Mouse (Mus musculus) heart, embryonic 16.5 days (tissue): ENCODE results near the gene Ccdc9b. TPM values are rescaled to one million over a fixed set of nuclear protein-coding genes. Genes with fewer than 3 reads are reported as not detected.

Experiments
- ATAC-seq: fragments of 200-750 bp; cut with Nextera tagmentation; replicated peaks from 2 replicates; pipeline ENCODE4 v1.8.0; 2017; ENCODE audit warnings: moderate number of reproducible peaks; ENCODE audit not compliant: insufficient read depth, low FRiP score; ENCODE audit errors: extremely low read depth
- H3K27ac ChIP-seq: fragments of 300-500 bp; sonication (generic); 2 replicates; pipeline ENCODE4 v1.5.1; 2014; ENCODE audit warnings: mild to moderate bottlenecking, low read length, control low read depth, moderate library complexity
- H3K27me3 ChIP-seq: fragments of 300-500 bp; sonication (generic); 2 replicates; pipeline ENCODE4 v1.6.1; 2014; ENCODE audit warnings: low read length, mixed read lengths; ENCODE audit not compliant: control insufficient read depth, insufficient read depth
- H3K36me3 ChIP-seq: fragments of 300-500 bp; sonication (generic); 2 replicates; pipeline ENCODE4 v1.6.1; 2014; ENCODE audit not compliant: control insufficient read depth, insufficient read depth
- H3K4me1 ChIP-seq: fragments of 300-500 bp; sonication (generic); 2 replicates; pipeline ENCODE4 v1.6.1; 2014; ENCODE audit warnings: low read length, mixed read lengths; ENCODE audit not compliant: control insufficient read depth, insufficient read depth
- H3K4me2 ChIP-seq: fragments of 300-500 bp; sonication (generic); 2 replicates; pipeline ENCODE4 v1.6.1; 2014; ENCODE audit warnings: low read depth, mild to moderate bottlenecking, control low read depth, low read length
- H3K4me3 ChIP-seq: fragments of 300-500 bp; sonication (generic); 2 replicates; pipeline ENCODE4 v1.5.1; 2014; ENCODE audit warnings: mild to moderate bottlenecking, control low read depth, low read length
- H3K9ac ChIP-seq: fragments of 300-500 bp; sonication (generic); 2 replicates; pipeline ENCODE4 v1.6.1; 2014; ENCODE audit warnings: low read length, control low read depth
- H3K9me3 ChIP-seq: fragments of 300-500 bp; sonication (generic); replicated peaks from 2 replicates; pipeline ENCODE4 v1.6.1; 2016; ENCODE audit warnings: low read length; ENCODE audit not compliant: control insufficient read depth
- WGBS: fragments of 180-500 bp; shearing (Covaris S2); extraction: QIAGEN DNeasy Blood & Tissue Kit; methylation state at CpG from one replicate; pipeline ENCODE4 v1.1.7; 2014; 5-methylcytosine and 5-hydroxymethylcytosine counted together
- polyA plus RNA-seq: library from polyadenylated mRNA; unstranded; fragments of >200 nt; fragmentation: Nextera tagmentation; extraction: Ambion mirVana; gene quantifications from 2 replicates; pipeline ENCODE4 v1.2.1, GENCODE M21; 2015

Ccdc9b gene
- polyA plus RNA-seq, 1 experiment from 2014 or later = 2.0 TPM

DNA sequence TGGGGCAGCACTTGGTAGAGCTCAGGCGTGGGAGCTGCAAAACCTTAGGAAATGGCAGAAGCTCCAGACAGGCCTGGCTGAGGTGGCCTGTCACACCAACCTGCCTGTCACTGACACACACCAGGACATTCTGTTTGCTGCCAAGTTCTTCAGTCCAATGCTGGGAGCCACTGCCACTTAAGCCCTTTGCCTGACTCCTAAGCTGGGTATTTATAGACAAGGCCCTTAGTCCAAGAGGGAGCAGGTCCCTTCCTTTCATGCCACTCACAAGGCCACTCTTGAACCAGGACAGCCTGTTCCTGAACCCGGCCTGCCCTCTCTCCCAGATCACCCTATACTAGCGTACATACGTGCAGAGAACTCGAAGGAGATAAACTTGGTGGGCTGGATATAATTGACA is 45.8 kb downstream of the Ccdc9b start:
- peak overlapping the region; percentile 55 for H3K9ac ChIP-seq
- H3K4me2 ChIP-seq = no peak overlapping the region
- WGBS = 34% methylated on average over 5 of the region's 5 CpGs
- H3K4me1 ChIP-seq = peaks cover 26% of the 10 kb centered on the region
- H3K4me3 ChIP-seq = no peak overlapping the region
- H3K9me3 ChIP-seq = no peaks in the 10 kb centered on the region
- ATAC-seq = peak; percentile 94
- H3K27me3 ChIP-seq = peaks cover 3% of the 10 kb centered on the region; the same call in 1 of the 2 replicates
- peak overlapping the region; percentile 96 for H3K27ac ChIP-seq
- no peaks in the 10 kb centered on the region for H3K36me3 ChIP-seq

DNA sequence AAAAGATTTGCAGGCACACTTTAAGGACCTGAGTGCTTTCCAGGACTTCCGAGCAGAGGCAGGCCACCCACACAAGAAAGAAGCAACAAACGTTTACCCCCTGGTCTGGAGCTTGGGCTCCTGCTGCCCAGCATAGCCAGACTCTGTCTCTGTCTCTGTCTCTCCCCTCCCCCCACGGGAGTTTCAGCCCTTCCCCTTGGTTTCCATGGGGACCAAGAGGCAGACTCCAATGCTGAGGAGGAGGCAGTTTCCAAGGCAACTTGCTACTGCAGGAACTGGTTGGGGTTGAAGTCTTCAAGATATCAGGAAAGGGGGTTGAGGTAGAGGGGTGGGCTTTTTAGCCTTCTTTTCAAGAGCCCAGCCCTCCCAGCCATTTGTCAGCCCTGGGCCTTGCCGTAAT is 48.2 kb downstream of the Ccdc9b start:
- Histone ChIP-seq H3K4me2 (no peak overlapping the region), H3K27ac (no peak overlapping the region), H3K4me3 (no peak overlapping the region), H3K36me3 (no peaks in the 10 kb centered on the region), H3K9ac (no peak overlapping the region), H3K27me3 (peaks cover 6% of the 10 kb centered on the region), H3K4me1 (peaks cover 48% of the 10 kb centered on the region), H3K9me3 (no peaks in the 10 kb centered on the region)
- 59% methylated on average over 4 of the region's 4 CpGs for WGBS
- ATAC-seq = no peak

DNA sequence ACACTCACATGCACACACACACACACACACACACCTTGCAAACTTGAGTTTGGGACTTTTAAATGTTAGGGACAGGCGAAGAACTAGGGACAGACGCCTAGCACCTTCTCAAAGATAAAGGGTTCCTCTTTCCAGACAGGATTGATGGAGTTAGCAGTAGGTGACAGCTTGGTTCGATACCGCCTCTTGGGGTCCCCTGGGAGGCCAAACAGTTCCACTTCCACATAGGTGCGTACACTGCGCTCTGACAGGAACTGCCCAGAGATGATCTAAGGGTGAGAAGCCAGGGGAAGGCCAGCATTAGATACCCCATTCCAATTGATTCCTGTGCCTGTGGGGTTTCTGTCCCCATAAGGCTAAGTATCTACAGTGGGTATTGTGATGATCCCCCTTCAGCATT is 48.8 kb downstream of the Ccdc9b start:
- Histone ChIP-seq H3K4me3 (no peak overlapping the region), H3K4me2 (no peak overlapping the region), H3K9ac (no peak overlapping the region), H3K36me3 (no peaks in the 10 kb centered on the region), H3K9me3 (no peaks in the 10 kb centered on the region), H3K27me3 (peaks cover 6% of the 10 kb centered on the region), H3K4me1 (peaks cover 49% of the 10 kb centered on the region), H3K27ac (no peak overlapping the region)
- 94% methylated on average over 6 of the region's 6 CpGs for WGBS
- ATAC-seq = no peak

GRCm38 (mm10) chr2:118711038-118711494 is 51.4 kb downstream of the Ccdc9b start:
- Histone ChIP-seq H3K4me2 (peak overlapping the region; percentile 74), H3K9me3 (no peaks in the 10 kb centered on the region), H3K36me3 (no peaks in the 10 kb centered on the region), H3K4me3 (peak overlapping the region; percentile 47), H3K27ac (no peak overlapping the region), H3K27me3 (peaks cover 12% of the 10 kb centered on the region), H3K4me1 (peaks cover 46% of the 10 kb centered on the region), H3K9ac (peak overlapping the region; percentile 68)
- under 1% methylated on average over 36 of the region's 36 CpGs for WGBS
- ATAC-seq = peak; percentile 47

GRCm38 (mm10) chr2:118709655-118710221 is 52.7 kb downstream of the Ccdc9b start:
- WGBS = 58% methylated on average over 4 of the region's 4 CpGs
- no peak overlapping the region for H3K9ac ChIP-seq
- H3K4me1 ChIP-seq = peaks cover 42% of the 10 kb centered on the region
- no peaks in the 10 kb centered on the region for H3K9me3 ChIP-seq
- no peaks in the 10 kb centered on the region for H3K36me3 ChIP-seq
- H3K27me3 ChIP-seq = peaks cover 23% of the 10 kb centered on the region
- no peak for ATAC-seq
- H3K27ac ChIP-seq = no peak overlapping the region
- no peak overlapping the region for H3K4me2 ChIP-seq
- no peak overlapping the region for H3K4me3 ChIP-seq

- Histone ChIP-seq H3K9me3 (no peaks in the 10 kb centered on the region), H3K4me2 (no peak overlapping the region), H3K4me1 (peaks cover 51% of the 10 kb centered on the region), H3K27ac (no peak overlapping the region), H3K9ac (no peak overlapping the region), H3K36me3 (no peaks in the 10 kb centered on the region), H3K27me3 (peaks cover 32% of the 10 kb centered on the region), H3K4me3 (no peak overlapping the region)
- 64% methylated on average over 4 of the region's 4 CpGs for WGBS
- ATAC-seq = no peak
Measured at GRCm38 (mm10) chr2:118708472-118708871, 54.0 kb downstream of the Ccdc9b start.

- Histone ChIP-seq H3K4me2 (no peak overlapping the region), H3K27me3 (peaks cover 47% of the 10 kb centered on the region), H3K4me1 (peaks cover 61% of the 10 kb centered on the region), H3K27ac (peak overlapping the region; percentile 46), H3K4me3 (no peak overlapping the region), H3K36me3 (no peaks in the 10 kb centered on the region), H3K9ac (peak overlapping the region; percentile 3; the same call in 1 of the 2 replicates), H3K9me3 (no peaks in the 10 kb centered on the region)
- WGBS = 10% methylated on average over 6 of the region's 6 CpGs
- ATAC-seq = peak; percentile 50
Measured at GRCm38 (mm10) chr2:118706436-118706835, 56.0 kb downstream of the Ccdc9b start.

Other genes with a start within 250 kb of the Ccdc9b start
- 1.4 and 1.8 TPM in 2 replicates for gene Bmf, start 213.0 kb downstream of the Ccdc9b start, polyA plus RNA-seq
- 74.8 and 78.4 TPM in 2 replicates for gene Bub1b, start 164.4 kb downstream of the Ccdc9b start, polyA plus RNA-seq
- 9.8 and 11.1 TPM in 2 replicates for gene Pak6, start 99.4 kb downstream of the Ccdc9b start, polyA plus RNA-seq
- gene Ankrd63, start 58.7 kb downstream of the Ccdc9b start, polyA plus RNA-seq = 2.8 and 3.1 TPM in 2 replicates
- 3.2 and 3.4 TPM in 2 replicates for gene Plcb2, start 34.2 kb downstream of the Ccdc9b start, polyA plus RNA-seq
- 45.2 and 47.3 TPM in 2 replicates for gene Inafm2, start 16.9 kb downstream of the Ccdc9b start, polyA plus RNA-seq
- gene Phgr1, start 10.1 kb upstream of the Ccdc9b start, polyA plus RNA-seq = 1.2 TPM in 1 of 2 replicates, not detected in the other
- gene Disp2, start 17.1 kb upstream of the Ccdc9b start, polyA plus RNA-seq = 0.10 and 0.24 TPM in 2 replicates
- gene Knstrn, start 51.3 kb upstream of the Ccdc9b start, polyA plus RNA-seq = 90.7 and 94.0 TPM in 2 replicates
- 97.4 and 107 TPM in 2 replicates for gene Ivd, start 99.3 kb upstream of the Ccdc9b start, polyA plus RNA-seq
- 3.7 and 4.1 TPM in 2 replicates for gene Bahd1, start 137.7 kb upstream of the Ccdc9b start, polyA plus RNA-seq
- 17.1 and 18.0 TPM in 2 replicates for gene Chst14, start 163.8 kb upstream of the Ccdc9b start, polyA plus RNA-seq